Mouse (Mus musculus) hindbrain, postnatal 0 days (tissue): Measurements from ENCODE around the gene Nucb1. TPM values are rescaled to one million over a fixed set of nuclear protein-coding genes. Genes with fewer than 3 reads are reported as not detected.
A peak's percentile ranks its signal among the peaks of the same experiment; 100 is the strongest.

Experiments used
- ATAC-seq: fragments of 200-750 bp; cut with Nextera tagmentation; 2 replicates; pipeline ENCODE4 v1.8.0; 2017; ENCODE audit warnings: mild to moderate bottlenecking, moderate TSS enrichment, moderate library complexity
- DNase-seq: peaks from one replicate; pipeline ENCODE4 v3.0.0-alpha.2; 2015; ENCODE audit warnings: low spot score
- H3K27ac ChIP-seq: fragments of 300-500 bp; sonication (generic); 2 replicates; pipeline ENCODE4 v1.5.1; 2014; ENCODE audit warnings: mild to moderate bottlenecking
- H3K27me3 ChIP-seq: fragments of 300-500 bp; sonication (generic); 2 replicates; pipeline ENCODE4 v1.6.1; 2014; ENCODE audit warnings: low read length, mixed read lengths; ENCODE audit not compliant: insufficient read depth
- H3K36me3 ChIP-seq: fragments of 300-500 bp; sonication (generic); 2 replicates; pipeline ENCODE4 v1.6.1; 2014; ENCODE audit warnings: low read length, mixed read lengths; ENCODE audit not compliant: insufficient read depth
- H3K4me1 ChIP-seq: fragments of 300-500 bp; sonication (generic); 2 replicates; pipeline ENCODE4 v1.6.1; 2014; ENCODE audit warnings: antibody characterized with exemption, low read length, mixed read lengths; ENCODE audit not compliant: insufficient read depth
- H3K4me2 ChIP-seq: fragments of 300-500 bp; sonication (generic); 2 replicates; pipeline ENCODE4 v1.6.1; 2014; ENCODE audit warnings: low read depth, mild to moderate bottlenecking, low read length, moderate library complexity, mixed read lengths
- H3K4me3 ChIP-seq: fragments of 300-500 bp; sonication (generic); 2 replicates; pipeline ENCODE4 v1.5.1; 2014; ENCODE audit warnings: low read length
- H3K9ac ChIP-seq: fragments of 300-500 bp; sonication (generic); replicated peaks from 2 replicates; pipeline ENCODE4 v1.6.1; 2014; ENCODE audit warnings: mild to moderate bottlenecking, low read length, moderate library complexity, mixed read lengths
- H3K9me3 ChIP-seq: fragments of 300-500 bp; sonication (generic); 2 replicates; pipeline ENCODE4 v1.6.1; 2016; ENCODE audit warnings: low read length, mixed read lengths
- CTCF ChIP-seq: IDR thresholded peaks from 2 replicates; pipeline ENCODE4 v1.5.1; 2016; ENCODE audit warnings: antibody characterized with exemption, control low read depth, low read depth
- WGBS: fragments of 180-500 bp; shearing (Covaris S2); extraction: QIAGEN DNeasy Blood & Tissue Kit; methylation state at CpG from one replicate; pipeline ENCODE4 v1.1.7; 2014; 5-methylcytosine and 5-hydroxymethylcytosine counted together
- polyA plus RNA-seq: library from polyadenylated mRNA; unstranded; fragments of >200 nt; fragmentation: Nextera tagmentation; extraction: Ambion mirVana; gene quantifications from 2 replicates; pipeline ENCODE4 v1.2.1, GENCODE M21; 2015
- total RNA-seq: library from RNA; depleted of rRNA; stranded (reverse); fragments of >200 nt; gene quantifications from 2 replicates; pipeline ENCODE4 v1.2.3, GENCODE M21; 2014; rRNA removed

The Nucb1 gene
- 91.6 and 93.7 TPM in 2 replicates for total RNA-seq
- polyA plus RNA-seq: 133 and 144 TPM in 2 replicates

GRCm38 (mm10) chr7:45509912-45510787, at the start of gene Nucb1:
TSS of gene Nucb1 (minus strand) at chr7:45510406.
- Histone ChIP-seq H3K36me3 (peaks cover 3% of the 10 kb centered on the region; the same call in 1 of the 2 replicates), H3K9ac (peak within 1 kb of the TSS; percentile 87), H3K4me1 (peaks cover 12% of the 10 kb centered on the region; the same call in 1 of the 2 replicates), H3K27me3 (no peaks in the 10 kb centered on the region), H3K9me3 (no peaks in the 10 kb centered on the region), H3K4me3 (peak within 1 kb of the TSS; percentile 81), H3K27ac (peak within 1 kb of the TSS; percentile 85), H3K4me2 (peak within 1 kb of the TSS; percentile 76)
- under 1% methylated on average over 44 of the region's 44 CpGs for WGBS
- ATAC-seq (peak; percentile 93), DNase-seq (peak; percentile 96)
- no peak for TF ChIP-seq CTCF

- DNase-seq (no peak), ATAC-seq (no peak)
- 57% methylated on average over 6 of the region's 6 CpGs for WGBS
- no peak for TF ChIP-seq CTCF
- no peaks in the 10 kb centered on the region for H3K4me1 ChIP-seq
- H3K9ac ChIP-seq: no peak overlapping the region
- no peak overlapping the region for H3K27ac ChIP-seq
- no peaks in the 10 kb centered on the region for H3K9me3 ChIP-seq
- no peaks in the 10 kb centered on the region for H3K36me3 ChIP-seq
- H3K4me2 ChIP-seq: no peak overlapping the region
- H3K4me3 ChIP-seq: no peak overlapping the region
- H3K27me3 ChIP-seq: no peaks in the 10 kb centered on the region
These were observed 48.7 kb upstream of the Nucb1 start for GRCm38 (mm10) chr7:45558907-45559306.

DNA sequence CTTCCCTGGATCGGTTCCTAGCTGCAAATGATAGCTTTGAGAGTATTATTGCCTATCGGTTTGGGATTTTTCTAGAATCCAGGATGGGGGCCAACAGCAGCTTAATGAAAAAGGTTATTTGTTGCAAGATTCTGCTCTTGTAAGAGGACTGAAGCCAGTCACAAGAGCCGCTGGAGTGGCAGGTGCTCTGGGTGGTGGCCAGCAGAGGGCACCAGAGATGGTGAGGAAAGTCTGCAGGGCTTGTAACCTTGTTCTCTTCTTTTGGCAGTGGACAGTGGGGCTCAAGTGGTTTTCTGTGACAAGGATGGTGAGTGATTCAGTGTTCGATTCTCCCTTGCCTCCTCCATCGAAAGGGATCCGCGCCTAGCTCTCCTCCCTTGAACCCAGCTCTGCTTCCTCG, 45.6 kb upstream of the Nucb1 start:
- DNase-seq (peak; percentile 78), ATAC-seq (peak; percentile 62; the same call in 1 of the 2 replicates)
- no peak overlapping the region for H3K9ac ChIP-seq
- H3K4me2 ChIP-seq: no peak overlapping the region
- no peaks in the 10 kb centered on the region for H3K27me3 ChIP-seq
- no peaks in the 10 kb centered on the region for H3K36me3 ChIP-seq
- H3K4me1 ChIP-seq: no peaks in the 10 kb centered on the region
- TF ChIP-seq CTCF: peak; percentile 83
- no peak overlapping the region for H3K27ac ChIP-seq
- WGBS: 22% methylated on average over 8 of the region's 8 CpGs
- H3K4me3 ChIP-seq: no peak overlapping the region
- H3K9me3 ChIP-seq: no peaks in the 10 kb centered on the region

DNA sequence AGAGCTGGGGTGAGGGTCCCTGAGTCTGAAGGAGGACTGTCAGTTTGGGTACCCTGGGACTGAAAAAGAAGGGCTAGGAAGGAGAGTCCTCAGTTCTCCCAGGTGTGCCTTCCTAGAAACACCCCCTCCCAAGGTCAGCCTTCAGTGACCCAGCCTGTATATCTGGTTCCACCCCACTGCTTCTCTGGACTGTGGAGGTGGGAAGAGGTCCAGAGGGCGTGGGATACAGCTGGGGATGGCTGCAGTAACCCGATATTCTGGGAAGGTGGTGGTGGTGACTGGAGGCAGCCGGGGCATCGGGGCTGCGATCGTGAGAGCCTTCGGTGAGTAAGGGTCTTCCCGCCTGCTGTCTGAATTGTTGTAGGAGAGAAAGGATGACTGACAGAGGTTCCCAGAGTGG, 44.5 kb upstream of the Nucb1 start, which contains the start of gene Hsd17b14:
TSS of gene Hsd17b14 (plus strand) at position 150 of the 400 bp plus-strand sequence.
- WGBS: 37% methylated on average over 8 of the region's 8 CpGs
- H3K36me3 ChIP-seq: no peaks in the 10 kb centered on the region
- no peaks in the 10 kb centered on the region for H3K27me3 ChIP-seq
- no peak within 1 kb of the TSS for H3K4me2 ChIP-seq
- H3K9me3 ChIP-seq: no peaks in the 10 kb centered on the region
- no peak within 1 kb of the TSS for H3K4me3 ChIP-seq
- no peaks in the 10 kb centered on the region for H3K4me1 ChIP-seq
- H3K27ac ChIP-seq: no peak within 1 kb of the TSS
- no peak for ATAC-seq
- DNase-seq: no peak
- no peak for TF ChIP-seq CTCF
- no peak within 1 kb of the TSS for H3K9ac ChIP-seq

DNA sequence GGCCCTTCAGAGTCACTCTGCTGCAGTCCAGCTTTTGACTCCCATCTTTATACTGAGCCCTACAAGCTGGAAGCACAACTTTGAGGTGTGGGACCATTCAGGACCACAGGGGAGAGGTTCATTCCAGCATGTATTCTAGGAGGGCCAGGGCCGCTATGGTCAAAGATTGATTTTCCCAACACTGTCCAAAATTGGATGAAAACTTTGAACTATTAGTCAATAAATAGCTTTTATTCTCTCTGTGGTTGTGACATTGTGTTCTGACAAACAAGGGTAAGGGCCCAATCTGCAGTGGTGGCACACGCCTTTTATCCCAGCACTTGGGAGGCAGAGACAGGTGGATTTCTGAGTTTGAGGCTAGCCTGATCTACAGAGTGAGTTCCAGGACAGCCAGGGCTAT, 43.8 kb upstream of the Nucb1 start:
- WGBS: 87% methylated on average over 2 of the region's 2 CpGs
- no peaks in the 10 kb centered on the region for H3K27me3 ChIP-seq
- H3K4me2 ChIP-seq: no peak overlapping the region
- TF ChIP-seq CTCF: no peak
- ATAC-seq (no peak), DNase-seq (no peak)
- no peak overlapping the region for H3K27ac ChIP-seq
- H3K36me3 ChIP-seq: no peaks in the 10 kb centered on the region
- H3K9ac ChIP-seq: no peak overlapping the region
- H3K4me1 ChIP-seq: no peaks in the 10 kb centered on the region
- no peaks in the 10 kb centered on the region for H3K9me3 ChIP-seq
- H3K4me3 ChIP-seq: no peak overlapping the region

GRCm38 (mm10) chr7:45553519-45553918, 43.3 kb upstream of the Nucb1 start:
- H3K4me2 ChIP-seq: no peak overlapping the region
- no peaks in the 10 kb centered on the region for H3K27me3 ChIP-seq
- no peaks in the 10 kb centered on the region for H3K9me3 ChIP-seq
- no peak for TF ChIP-seq CTCF
- no peaks in the 10 kb centered on the region for H3K36me3 ChIP-seq
- ATAC-seq (no peak), DNase-seq (no peak)
- no peak overlapping the region for H3K4me3 ChIP-seq
- no peak overlapping the region for H3K9ac ChIP-seq
- no peaks in the 10 kb centered on the region for H3K4me1 ChIP-seq
- 69% methylated on average over 8 of the region's 8 CpGs for WGBS
- no peak overlapping the region for H3K27ac ChIP-seq

GRCm38 (mm10) chr7:45551512-45551883, 41.3 kb upstream of the Nucb1 start:
- no peak for TF ChIP-seq CTCF
- no peak overlapping the region for H3K4me2 ChIP-seq
- no peak overlapping the region for H3K4me3 ChIP-seq
- H3K36me3 ChIP-seq: no peaks in the 10 kb centered on the region
- DNase-seq (no peak), ATAC-seq (no peak)
- H3K27me3 ChIP-seq: no peaks in the 10 kb centered on the region
- 84% methylated on average over 8 of the region's 8 CpGs for WGBS
- H3K9ac ChIP-seq: no peak overlapping the region
- H3K4me1 ChIP-seq: no peaks in the 10 kb centered on the region
- no peak overlapping the region for H3K27ac ChIP-seq
- H3K9me3 ChIP-seq: no peaks in the 10 kb centered on the region
